Mouse (Mus musculus) bone marrow macrophage, adult 2 months (primary cell): ENCODE results near the gene Coq10b. TPM values are rescaled to one million over a fixed set of nuclear protein-coding genes. Genes with fewer than 3 reads are reported as not detected.
"Not testable (repeated sequence)": the region's sequence is repeated elsewhere in the genome, so short reads cannot be mapped to it uniquely, and the experiment has no call there.

Experiments
- H3K27ac ChIP-seq: 2 replicates; pipeline ENCODE4 v1.5.1; 2012; ENCODE audit warnings: low read depth, low read length; ENCODE audit not compliant: insufficient read depth
- H3K4me1 ChIP-seq: 2 replicates; pipeline ENCODE4 v1.6.1; 2012; ENCODE audit warnings: low read length; ENCODE audit not compliant: control insufficient read depth, insufficient read depth
- H3K4me3 ChIP-seq: 2 replicates; pipeline ENCODE4 v1.5.1; 2012; ENCODE audit warnings: mild to moderate bottlenecking, low read length, moderate library complexity; ENCODE audit not compliant: insufficient read depth
- CTCF ChIP-seq: IDR thresholded peaks from 2 replicates; pipeline ENCODE4 v1.5.1; 2012; ENCODE audit warnings: low read depth, mild to moderate bottlenecking, low read length, moderate library complexity
- POLR2A ChIP-seq: IDR thresholded peaks from 2 replicates; pipeline ENCODE4 v1.6.1; 2012; ENCODE audit warnings: mild to moderate bottlenecking, low read depth, low read length, borderline replicate concordance
- polyA plus RNA-seq: library from polyadenylated mRNA; stranded (reverse); fragments of >200 nt; gene quantifications from 2 replicates; pipeline ENCODE4 v1.2.4, GENCODE M21; 2012; ENCODE audit not compliant: missing spikeins, insufficient read depth, insufficient read length

The Coq10b gene
- 8.7 and 9.0 TPM in 2 replicates for polyA plus RNA-seq

- H3K4me1 ChIP-seq, result peaks cover 19% of the 10 kb centered on the region
- peak within 1 kb of the TSS; percentile 74 for H3K4me3 ChIP-seq
- peak within 1 kb of the TSS; percentile 4 for H3K27ac ChIP-seq
- TF ChIP-seq CTCF (no peak), POLR2A (no peak)
Observed at GRCm38 (mm10) chr1:55052355-55052953, at the start of gene Coq10b. Coq10b (plus strand) TSS chr1:55052770.

GRCm38 (mm10) chr1:55008313-55008712 lies 44.3 kb upstream of the Coq10b start:
- not testable (repeated sequence) for H3K27ac ChIP-seq, H3K4me3 ChIP-seq, H3K4me1 ChIP-seq

- H3K27ac ChIP-seq, result no peak overlapping the region
- no peak overlapping the region for H3K4me3 ChIP-seq
- no peaks in the 10 kb centered on the region for H3K4me1 ChIP-seq
- TF ChIP-seq CTCF, result no peak
- TF ChIP-seq POLR2A, result no peak
Observed at GRCm38 (mm10) chr1:55012513-55012912, 40.1 kb upstream of the Coq10b start.

GRCm38 (mm10) chr1:55021907-55022306 lies 30.7 kb upstream of the Coq10b start:
- Histone ChIP-seq H3K4me3 (no peak overlapping the region), H3K27ac (no peak overlapping the region), H3K4me1 (peaks cover 9% of the 10 kb centered on the region)
- TF ChIP-seq POLR2A, result no peak
- no peak for TF ChIP-seq CTCF

- peak overlapping the region; percentile 93 for H3K27ac ChIP-seq
- TF ChIP-seq POLR2A (no peak), CTCF (no peak)
- H3K4me1 ChIP-seq, result peaks cover 19% of the 10 kb centered on the region
- H3K4me3 ChIP-seq, result peak overlapping the region; percentile 87
Observed at GRCm38 (mm10) chr1:55025656-55026430, 26.7 kb upstream of the Coq10b start.

- Histone ChIP-seq H3K4me3 (peak overlapping the region; percentile 87), H3K27ac (peak overlapping the region; percentile 93), H3K4me1 (peaks cover 19% of the 10 kb centered on the region)
- no peak for TF ChIP-seq CTCF
Observed at GRCm38 (mm10) chr1:55026444-55027252, 25.9 kb upstream of the Coq10b start.

- Histone ChIP-seq H3K4me1 (peaks cover 19% of the 10 kb centered on the region), H3K4me3 (peak within 1 kb of the TSS; percentile 87), H3K27ac (peak within 1 kb of the TSS; percentile 93)
- TF ChIP-seq CTCF, result no peak
- 0 out of 2 replicates have a peak, but pooled peaks have one; percentile 17 for TF ChIP-seq POLR2A
Observed at GRCm38 (mm10) chr1:55027253-55027801, 25.2 kb upstream of the Coq10b start, which contains the start of gene Sf3b1. Sf3b1 (minus strand) TSS chr1:55027481.

DNA sequence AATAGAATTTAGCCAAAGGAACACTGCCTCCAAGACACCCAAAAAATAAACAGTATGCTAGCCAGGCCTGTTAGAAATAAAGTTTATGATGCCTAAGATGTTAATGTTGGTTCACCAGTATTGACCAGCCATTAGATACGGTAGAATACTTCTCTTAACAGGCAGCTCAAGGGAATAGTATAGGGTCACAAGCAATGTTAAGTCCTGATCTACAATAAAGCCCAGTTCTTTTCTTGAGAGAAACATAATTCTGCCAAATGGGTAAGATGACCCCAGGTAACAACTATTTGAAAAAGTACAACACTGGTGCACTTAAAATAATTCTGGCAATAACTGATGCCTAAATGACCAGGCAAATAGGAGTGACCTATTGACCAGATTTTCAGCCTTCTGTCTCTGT lies 24.6 kb upstream of the Coq10b start:
- H3K4me1 ChIP-seq, result peaks cover 16% of the 10 kb centered on the region

GRCm38 (mm10) chr1:55028512-55029249 lies 23.9 kb upstream of the Coq10b start:
- Histone ChIP-seq H3K27ac (peak overlapping the region; percentile 91), H3K4me3 (peak overlapping the region; percentile 66), H3K4me1 (peaks cover 15% of the 10 kb centered on the region)
- TF ChIP-seq POLR2A, result no peak
- no peak for TF ChIP-seq CTCF

More for the DNA sequence above, 24.6 kb upstream of the Coq10b start:
- no peak for TF ChIP-seq CTCF
- no peak for TF ChIP-seq POLR2A
- peak overlapping the region; percentile 65; the same call in 1 of the 2 replicates for H3K4me3 ChIP-seq
- peak overlapping the region; percentile 70; the same call in 1 of the 2 replicates for H3K27ac ChIP-seq
